Mouse (Mus musculus) CD4-positive naive resting alpha-beta T cell, adult 57 days (primary cell): ENCODE results near the gene H2-Eb1. TPM values are rescaled to one million over a fixed set of nuclear protein-coding genes. Genes with fewer than 3 reads are reported as not detected.

ENCODE experiments used
- total RNA-seq: library from RNA; stranded (reverse); gene quantifications from one replicate; pipeline ENCODE4 v1.2.4, GENCODE M21; 2023

H2-Eb1 gene
- total RNA-seq: 143 TPM

DNA sequence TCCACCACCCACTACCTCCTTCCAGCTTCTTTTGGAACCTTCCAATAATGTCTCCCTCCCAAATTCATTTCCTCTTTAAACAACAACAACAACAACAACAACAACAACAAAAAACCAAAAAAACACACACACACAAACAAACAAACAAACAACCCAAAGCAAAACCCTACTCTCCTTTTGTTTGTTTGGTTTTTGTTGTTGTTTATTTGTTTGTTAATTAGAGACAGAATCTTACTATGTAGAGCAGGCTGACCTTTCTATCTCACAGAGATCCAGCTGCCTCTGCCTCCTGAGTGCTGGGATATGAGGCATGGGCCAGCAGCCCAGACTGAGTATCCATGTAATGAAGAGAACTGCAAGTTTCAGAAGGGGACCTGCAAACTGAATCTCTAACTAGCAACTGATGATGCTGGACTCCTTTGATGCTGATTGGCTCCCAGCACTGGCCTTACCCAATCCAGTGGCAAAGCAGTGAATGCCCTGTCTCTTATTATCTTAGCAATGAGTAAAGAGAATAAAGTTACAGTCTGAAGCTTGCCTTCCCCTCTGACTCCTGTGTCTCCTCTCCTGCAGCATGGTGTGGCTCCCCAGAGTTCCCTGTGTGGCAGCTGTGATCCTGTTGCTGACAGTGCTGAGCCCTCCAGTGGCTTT lies at the start of gene H2-Eb1:
H2-Eb1 (plus strand) TSS at position 488 of the 651 bp plus-strand sequence.

GRCm38 (mm10) chr17:34257594-34258375 lies 47.9 kb upstream of the H2-Eb1 start, which contains the start of gene H2-Ab1:
H2-Ab1 (plus strand) TSS chr17:34257689.

GRCm38 (mm10) chr17:34287648-34288047 lies 18.0 kb upstream of the H2-Eb1 start, which contains the start of gene H2-Aa:
H2-Aa (minus strand) TSS chr17:34287823.

DNA sequence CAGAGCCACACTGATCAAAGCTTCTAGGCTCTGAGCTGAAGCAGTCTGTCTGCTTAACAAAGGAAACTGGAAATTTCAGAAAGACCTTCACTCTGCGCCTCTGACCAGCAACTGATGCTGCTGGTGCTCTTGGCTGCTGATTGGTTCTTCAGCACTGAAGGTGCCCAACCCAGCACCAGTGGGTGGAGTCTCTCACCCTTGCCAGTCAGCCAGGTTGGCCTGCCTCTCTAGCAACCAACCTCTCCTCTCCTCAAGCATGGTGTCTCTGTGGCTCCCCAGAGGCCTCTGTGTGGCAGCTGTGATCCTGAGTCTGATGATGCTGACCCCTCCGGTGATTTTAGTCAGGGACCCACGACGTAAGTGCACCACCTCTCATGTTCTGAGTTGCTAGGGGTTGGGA lies 19.8 kb downstream of the H2-Eb1 start, which contains the start of gene H2-Eb2:
H2-Eb2 (plus strand) TSS at position 230 of the 400 bp plus-strand sequence.

DNA sequence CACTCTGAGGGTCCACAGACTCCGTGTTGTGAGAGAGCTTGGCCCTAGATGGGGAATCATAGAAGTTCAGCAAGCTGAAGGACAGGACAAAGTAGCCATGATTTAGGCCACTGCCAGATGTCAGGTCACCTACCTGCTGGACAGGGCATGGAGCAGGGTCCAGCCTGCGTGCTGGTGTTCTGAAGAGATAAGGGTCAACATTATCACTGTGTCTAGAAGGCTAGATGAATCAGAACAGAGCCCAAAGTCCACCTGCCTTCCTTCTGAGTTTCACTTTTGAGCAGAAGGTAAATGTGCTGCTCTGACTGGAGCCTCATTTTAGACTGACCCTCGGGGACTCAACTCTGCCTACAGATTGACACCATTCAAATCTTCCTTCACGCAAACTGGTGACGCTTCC lies 48.9 kb downstream of the H2-Eb1 start, which contains the start of gene Btnl2:
Btnl2 (plus strand) TSS at position 284 of the 400 bp plus-strand sequence.

Other genes with a start within 250 kb of the H2-Eb1 start
- gene H2-Oa, start 213.5 kb upstream of the H2-Eb1 start, total RNA-seq: 8.9 TPM
- gene H2-DMa, start 186.3 kb upstream of the H2-Eb1 start, total RNA-seq: 41.5 TPM
- 400 TPM for gene Brd2, start 183.2 kb upstream of the H2-Eb1 start, total RNA-seq
- 40.5 TPM for gene H2-DMb2, start 162.6 kb upstream of the H2-Eb1 start, total RNA-seq
- gene H2-DMb1, start 152.8 kb upstream of the H2-Eb1 start, total RNA-seq: 26.0 TPM
- 163 TPM for gene Tap1, start 118.3 kb upstream of the H2-Eb1 start, total RNA-seq
- gene Psmb9, start 118.1 kb upstream of the H2-Eb1 start, total RNA-seq: 144 TPM
- gene Psmb8, start 108.1 kb upstream of the H2-Eb1 start, total RNA-seq: 220 TPM
- 147 TPM for gene Tap2, start 102.3 kb upstream of the H2-Eb1 start, total RNA-seq
- 92.6 TPM for gene H2-Ob, start 67.0 kb upstream of the H2-Eb1 start, total RNA-seq
- gene H2-Ab1, start 48.2 kb upstream of the H2-Eb1 start, total RNA-seq: 189 TPM
- 180 TPM for gene H2-Aa, start 18.0 kb upstream of the H2-Eb1 start, total RNA-seq
- 0.95 TPM for gene H2-Eb2, start 19.8 kb downstream of the H2-Eb1 start, total RNA-seq
- not detected for gene Btnl2, start 49.0 kb downstream of the H2-Eb1 start, total RNA-seq
- gene Btnl1, start 71.3 kb downstream of the H2-Eb1 start, total RNA-seq: not detected
- 1.2 TPM for gene BC051142, start 93.0 kb downstream of the H2-Eb1 start, total RNA-seq
- gene Btnl4, start 171.5 kb downstream of the H2-Eb1 start, total RNA-seq: not detected
- gene Btnl6, start 211.5 kb downstream of the H2-Eb1 start, total RNA-seq: not detected